Mouse (Mus musculus) embryonic facial prominence, embryonic 13.5 days (tissue): ENCODE data around the gene Col6a3. TPM values are rescaled to one million over a fixed set of nuclear protein-coding genes. Genes with fewer than 3 reads are reported as not detected.

Experiments used
- ATAC-seq: fragments of 200-750 bp; cut with Nextera tagmentation; 2 replicates; pipeline ENCODE4 v1.8.0; 2017; ENCODE audit warnings: low read depth; ENCODE audit not compliant: insufficient number of reproducible peaks, insufficient read depth, low FRiP score, low TSS enrichment
- H3K27ac ChIP-seq: fragments of 300-500 bp; sonication (generic); 2 replicates; pipeline ENCODE4 v1.5.1; 2015; ENCODE audit warnings: moderate library complexity, mild to moderate bottlenecking, inconsistent platforms
- H3K27me3 ChIP-seq: fragments of 300-500 bp; sonication (generic); 2 replicates; pipeline ENCODE4 v1.6.1; 2015; ENCODE audit warnings: mild to moderate bottlenecking, inconsistent platforms
- H3K36me3 ChIP-seq: fragments of 300-500 bp; sonication (generic); 2 replicates; pipeline ENCODE4 v1.6.1; 2015; ENCODE audit warnings: mild to moderate bottlenecking, inconsistent platforms
- H3K4me1 ChIP-seq: fragments of 300-500 bp; sonication (generic); 2 replicates; pipeline ENCODE4 v1.6.1; 2015; ENCODE audit warnings: inconsistent platforms
- H3K4me2 ChIP-seq: fragments of 300-500 bp; sonication (generic); 2 replicates; pipeline ENCODE4 v1.6.1; 2015; ENCODE audit warnings: moderate library complexity, mild to moderate bottlenecking, inconsistent platforms
- H3K4me3 ChIP-seq: fragments of 300-500 bp; sonication (generic); 2 replicates; pipeline ENCODE4 v1.5.1; 2015; ENCODE audit warnings: mild to moderate bottlenecking, inconsistent platforms
- H3K9ac ChIP-seq: fragments of 300-500 bp; sonication (generic); 2 replicates; pipeline ENCODE4 v1.6.1; 2015; ENCODE audit warnings: mild to moderate bottlenecking, inconsistent platforms
- H3K9me3 ChIP-seq: fragments of 300-500 bp; sonication (generic); 2 replicates; pipeline ENCODE4 v1.6.1; 2016; ENCODE audit warnings: inconsistent platforms
- WGBS: fragments of 180-500 bp; shearing (Covaris S2); methylation state at CpG from one replicate; pipeline ENCODE4 v1.1.7; 2015; ENCODE audit warnings: mixed read lengths; 5-methylcytosine and 5-hydroxymethylcytosine counted together
- polyA plus RNA-seq: library from polyadenylated mRNA; unstranded; fragments of >200 nt; fragmentation: Nextera tagmentation; extraction: Ambion mirVana; gene quantifications from 2 replicates; pipeline ENCODE4 v1.2.1, GENCODE M21; 2015

The Col6a3 gene
- polyA plus RNA-seq, 1 experiment from 2014 or later, result 108 TPM

- H3K27me3 ChIP-seq, result no peaks in the 10 kb centered on the region
- peak overlapping the region; percentile 54 for H3K4me3 ChIP-seq
- H3K9ac ChIP-seq, result peak overlapping the region; percentile 32; the same call in 1 of the 2 replicates
These were observed 3.5 kb downstream of the Col6a3 start for GRCm38 (mm10) chr1:90840250-90840649.

GRCm38 (mm10) chr1:90838657-90839056, 5.1 kb downstream of the Col6a3 start:
- Histone ChIP-seq H3K4me3 (peak overlapping the region; percentile 15), H3K4me2 (peak overlapping the region; percentile 72), H3K27ac (peak overlapping the region; percentile 94), H3K36me3 (no peaks in the 10 kb centered on the region), H3K9ac (peak overlapping the region; percentile 49; the same call in 1 of the 2 replicates), H3K27me3 (no peaks in the 10 kb centered on the region), H3K4me1 (peaks cover 92% of the 10 kb centered on the region), H3K9me3 (no peaks in the 10 kb centered on the region)
- WGBS, result 52% methylated on average over 4 of the region's 4 CpGs
- ATAC-seq, result no peak

More at GRCm38 (mm10) chr1:90840250-90840649, 3.5 kb downstream of the Col6a3 start:
- Histone ChIP-seq H3K36me3 (no peaks in the 10 kb centered on the region), H3K9me3 (no peaks in the 10 kb centered on the region), H3K4me1 (peaks cover 90% of the 10 kb centered on the region), H3K27ac (peak overlapping the region; percentile 94), H3K4me2 (peak overlapping the region; percentile 72)
- ATAC-seq, result no peak
- 6% methylated on average over 4 of the region's 4 CpGs for WGBS

- H3K4me3 ChIP-seq, result peak overlapping the region; percentile 15
- WGBS, result 11% methylated on average over 12 of the region's 12 CpGs
These were observed 5.5 kb downstream of the Col6a3 start for GRCm38 (mm10) chr1:90838221-90838620.

DNA sequence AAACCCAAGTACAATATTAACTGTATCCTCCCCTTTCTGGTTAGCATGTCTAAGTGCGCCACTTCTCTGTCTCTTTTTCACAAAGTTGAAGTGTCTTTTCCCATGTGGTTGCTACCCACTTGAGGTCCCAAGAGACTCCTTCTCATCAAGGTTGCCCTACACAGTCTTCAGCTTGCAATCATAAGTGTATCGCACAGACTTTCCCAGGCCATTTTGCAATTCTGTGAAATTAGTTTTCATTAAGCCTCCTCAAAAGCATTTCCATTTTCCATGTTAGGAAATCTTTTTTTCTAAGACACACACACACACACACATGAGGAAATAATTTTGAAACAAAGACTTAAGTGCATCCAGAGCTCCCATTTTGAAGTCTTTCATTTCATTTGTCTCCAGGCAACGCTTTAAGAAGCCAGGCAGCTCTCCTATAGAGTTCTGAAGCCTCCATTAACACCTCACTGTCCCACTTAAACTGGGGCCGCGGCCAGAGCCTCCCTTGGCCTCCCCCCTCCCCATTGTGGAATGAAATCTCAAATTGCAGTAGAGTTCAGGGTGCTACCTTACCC, 7.5 kb downstream of the Col6a3 start:
- H3K4me1 ChIP-seq, result peaks cover 75% of the 10 kb centered on the region

More at GRCm38 (mm10) chr1:90838221-90838620, 5.5 kb downstream of the Col6a3 start:
- Histone ChIP-seq H3K36me3 (no peaks in the 10 kb centered on the region), H3K27ac (peak overlapping the region; percentile 94), H3K27me3 (no peaks in the 10 kb centered on the region), H3K4me1 (peaks cover 92% of the 10 kb centered on the region), H3K4me2 (peak overlapping the region; percentile 72), H3K9me3 (no peaks in the 10 kb centered on the region), H3K9ac (peak overlapping the region; percentile 49; the same call in 1 of the 2 replicates)
- 0 out of 2 replicates have a peak, but pooled peaks have one; percentile 60 for ATAC-seq

GRCm38 (mm10) chr1:90834701-90835100, 9.1 kb downstream of the Col6a3 start:
- Histone ChIP-seq H3K36me3 (no peaks in the 10 kb centered on the region), H3K4me3 (no peak overlapping the region), H3K4me1 (peaks cover 62% of the 10 kb centered on the region), H3K9ac (no peak overlapping the region), H3K27me3 (no peaks in the 10 kb centered on the region), H3K27ac (peak overlapping the region; percentile 94; the same call in 1 of the 2 replicates), H3K9me3 (no peaks in the 10 kb centered on the region), H3K4me2 (no peak overlapping the region)
- WGBS, result 45% methylated on average over 6 of the region's 6 CpGs
- ATAC-seq, result no peak

More for the DNA sequence above, 7.5 kb downstream of the Col6a3 start:
- Histone ChIP-seq H3K27me3 (no peaks in the 10 kb centered on the region), H3K4me2 (peak overlapping the region; percentile 21; the same call in 1 of the 2 replicates), H3K9me3 (no peaks in the 10 kb centered on the region), H3K36me3 (no peaks in the 10 kb centered on the region), H3K4me3 (no peak overlapping the region), H3K27ac (peak overlapping the region; percentile 94), H3K9ac (no peak overlapping the region)
- ATAC-seq, result no peak
- 30% methylated on average over 5 of the region's 5 CpGs for WGBS

GRCm38 (mm10) chr1:90830006-90830405, 13.8 kb downstream of the Col6a3 start:
- ATAC-seq, result no peak
- H3K27me3 ChIP-seq, result no peaks in the 10 kb centered on the region
- no peak overlapping the region for H3K4me3 ChIP-seq
- H3K9ac ChIP-seq, result no peak overlapping the region
- no peak overlapping the region for H3K4me2 ChIP-seq
- 58% methylated on average over 6 of the region's 6 CpGs for WGBS
- H3K36me3 ChIP-seq, result peaks cover 39% of the 10 kb centered on the region
- H3K9me3 ChIP-seq, result no peaks in the 10 kb centered on the region
- peaks cover 16% of the 10 kb centered on the region for H3K4me1 ChIP-seq
- H3K27ac ChIP-seq, result no peak overlapping the region

- 83% methylated on average over 15 of the region's 15 CpGs for WGBS
- no peak for ATAC-seq
- no peak overlapping the region for H3K4me3 ChIP-seq
- no peaks in the 10 kb centered on the region for H3K4me1 ChIP-seq
- no peaks in the 10 kb centered on the region for H3K9me3 ChIP-seq
- H3K36me3 ChIP-seq, result peaks cover 72% of the 10 kb centered on the region
- no peak overlapping the region for H3K9ac ChIP-seq
- no peaks in the 10 kb centered on the region for H3K27me3 ChIP-seq
- no peak overlapping the region for H3K27ac ChIP-seq
- H3K4me2 ChIP-seq, result no peak overlapping the region
These were observed 30.5 kb downstream of the Col6a3 start for GRCm38 (mm10) chr1:90813226-90813625.

DNA sequence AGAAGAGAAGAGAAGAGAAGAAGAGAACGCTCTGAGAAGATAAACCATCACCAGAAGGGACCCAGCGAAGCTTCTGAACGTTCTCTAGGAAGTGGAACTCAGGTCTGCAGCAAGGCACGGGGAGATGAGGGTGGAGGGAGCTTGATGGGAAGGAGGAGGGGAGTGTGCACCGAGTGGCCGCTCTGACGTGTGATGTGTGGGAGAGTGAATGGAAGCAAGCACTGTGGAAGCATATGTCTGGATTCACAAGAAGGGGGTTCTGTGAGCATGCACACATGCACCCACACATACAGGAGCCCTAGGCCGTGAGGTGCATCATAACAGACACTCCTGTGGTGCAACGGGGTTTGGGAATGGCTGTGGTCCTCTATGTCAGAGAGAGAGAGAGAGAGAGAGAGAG, 34.8 kb downstream of the Col6a3 start:
- Histone ChIP-seq H3K9me3 (no peaks in the 10 kb centered on the region), H3K36me3 (peaks cover 74% of the 10 kb centered on the region), H3K4me1 (no peaks in the 10 kb centered on the region), H3K27ac (no peak overlapping the region), H3K9ac (no peak overlapping the region), H3K4me3 (no peak overlapping the region), H3K4me2 (no peak overlapping the region), H3K27me3 (no peaks in the 10 kb centered on the region)
- no peak for ATAC-seq
- WGBS, result 75% methylated on average over 9 of the region's 9 CpGs

DNA sequence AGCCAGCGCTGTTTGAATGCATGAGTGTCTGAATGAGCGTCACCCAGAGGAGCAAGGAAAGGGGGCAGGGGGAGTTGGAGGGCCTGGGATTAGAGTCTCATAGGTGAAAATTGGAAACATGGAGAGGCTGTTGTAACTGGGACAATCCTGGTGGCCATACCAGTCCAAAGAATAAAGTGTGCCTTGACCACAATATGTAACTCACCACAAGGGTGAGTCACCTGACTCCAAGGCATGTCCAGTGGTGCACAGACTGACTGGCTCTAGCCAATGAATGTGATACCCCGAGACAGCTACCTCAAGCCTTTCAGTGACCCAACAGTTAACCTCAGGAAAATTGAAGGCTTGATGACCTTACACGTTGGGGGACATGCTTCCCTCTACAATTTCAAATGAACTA, 40.7 kb downstream of the Col6a3 start:
- Histone ChIP-seq H3K36me3 (peaks cover 89% of the 10 kb centered on the region), H3K4me1 (no peaks in the 10 kb centered on the region), H3K9ac (no peak overlapping the region), H3K27ac (no peak overlapping the region), H3K9me3 (no peaks in the 10 kb centered on the region), H3K27me3 (no peaks in the 10 kb centered on the region), H3K4me3 (no peak overlapping the region), H3K4me2 (no peak overlapping the region)
- no peak for ATAC-seq
- 87% methylated on average over 4 of the region's 4 CpGs for WGBS

- Histone ChIP-seq H3K4me3 (no peak overlapping the region), H3K4me2 (no peak overlapping the region), H3K36me3 (peaks cover 89% of the 10 kb centered on the region), H3K9me3 (no peaks in the 10 kb centered on the region), H3K4me1 (no peaks in the 10 kb centered on the region), H3K27ac (no peak overlapping the region), H3K27me3 (no peaks in the 10 kb centered on the region), H3K9ac (no peak overlapping the region)
- 66% methylated on average over 13 of the region's 13 CpGs for WGBS
- ATAC-seq, result no peak
These were observed 42.7 kb downstream of the Col6a3 start for GRCm38 (mm10) chr1:90801067-90801466.

DNA sequence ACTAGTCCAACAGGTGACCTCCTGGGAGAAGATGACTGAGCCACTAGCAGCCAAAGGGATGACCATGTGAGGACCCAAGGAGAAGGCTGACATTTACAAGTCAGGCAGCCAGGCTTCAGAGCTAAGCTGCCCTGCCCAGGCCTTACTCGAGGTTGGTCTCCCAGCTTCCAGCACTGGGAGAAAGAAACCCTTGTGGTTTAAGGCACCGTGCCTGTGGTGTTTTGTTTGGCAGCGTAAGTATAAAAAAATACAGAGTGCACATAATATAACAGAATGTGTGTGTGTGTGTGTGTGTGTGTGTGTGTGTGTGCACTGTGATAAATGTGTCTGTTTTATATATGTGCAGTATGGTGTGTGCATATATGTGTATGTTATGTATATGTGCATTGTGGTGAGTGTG, 43.3 kb downstream of the Col6a3 start:
- no peak; the same call in 1 of the 2 replicates for ATAC-seq
- no peaks in the 10 kb centered on the region for H3K27me3 ChIP-seq
- H3K9ac ChIP-seq, result no peak overlapping the region
- WGBS, result 70% methylated on average over 3 of the region's 3 CpGs
- H3K9me3 ChIP-seq, result no peaks in the 10 kb centered on the region
- no peak overlapping the region for H3K27ac ChIP-seq
- H3K36me3 ChIP-seq, result peaks cover 92% of the 10 kb centered on the region
- H3K4me2 ChIP-seq, result no peak overlapping the region
- no peak overlapping the region for H3K4me3 ChIP-seq
- H3K4me1 ChIP-seq, result no peaks in the 10 kb centered on the region

- Histone ChIP-seq H3K9ac (no peak overlapping the region), H3K9me3 (0 out of 2 replicates have a peak, but pooled peaks cover 6% of the 10 kb centered on the region), H3K27me3 (no peaks in the 10 kb centered on the region), H3K4me2 (no peak overlapping the region), H3K4me3 (no peak overlapping the region), H3K4me1 (no peaks in the 10 kb centered on the region), H3K36me3 (peaks cover 99% of the 10 kb centered on the region), H3K27ac (no peak overlapping the region)
- 77% methylated on average over 6 of the region's 6 CpGs for WGBS
- no peak for ATAC-seq
These were observed 46.4 kb downstream of the Col6a3 start for GRCm38 (mm10) chr1:90797276-90797891.
